20 mouse cellular contexts compared by ENCODE assay signal in genomic region chr5:147001312-147001711, GRCm38 (mm10). TPM values are rescaled to one million over a fixed set of nuclear protein-coding genes. Genes with fewer than 3 reads are reported as not detected.
DNase-seq lines count a peak whose midpoint lies in the region; ATAC-seq and TF ChIP-seq lines count a peak whose summit lies in the region.
"Had no signal": no experiment of that assay in that cellular context is flagged by ENCODE, and none has a peak within 500 bp of the region (broad histone marks: within the 10 kb centered on the region; RNA-seq: fewer than 3 reads in every experiment).

No protein-coding gene starts in this region.

- DNase-seq in kidney, postnatal 0 days (ENCODE audit: low spot score), result no peak
- DNase-seq in kidney, postnatal 36 days, result no peak
- no peak for DNase-seq in testis, postnatal 14 days (ENCODE audit: low spot score)
- peak; percentile 5 for DNase-seq in c-Kit-positive CD71-positive TER-119-negative erythroid progenitor cells, embryonic 14.5 days (ENCODE audit: low read depth)
- no peak for DNase-seq in left cerebral cortex, adult 9 months (ENCODE audit: low spot score in 2 of 2)
- no peak for DNase-seq in layer of hippocampus, postnatal 36 days
- DNase-seq: adrenal gland, postnatal 25 days; cerebellum, postnatal 10 days; embryo, embryonic 11 days; gastrocnemius, postnatal 10 days; kidney, adult 2 months; kidney, postnatal 4 days; liver, embryonic 13.5 days; right cerebral cortex, postnatal 4 days; thymus, adult 18-20 months had no signal

- no peak for ATAC-seq in kidney, postnatal 0 days (replicated peaks; ENCODE audit: low FRiP score, low read depth)

- H3K27ac ChIP-seq in kidney, postnatal 0 days, result no peak overlapping the region
- no peak overlapping the region for H3K27ac ChIP-seq in testis, adult 2 months (ENCODE audit: control insufficient read depth, insufficient read depth, low read depth, low read length)
- H3K27ac ChIP-seq: embryonic facial prominence, embryonic 15.5 days; heart, embryonic 10.5 days; hindbrain, embryonic 15.5 days; limb, embryonic 10.5 days; liver, embryonic 13.5 days had no signal

- no peaks in the 10 kb centered on the region for H3K9me3 ChIP-seq in kidney, postnatal 0 days (replicated peaks; ENCODE audit: low read length)
- H3K9me3 ChIP-seq: embryonic facial prominence, embryonic 15.5 days; hindbrain, embryonic 15.5 days; limb, embryonic 10.5 days had no signal

- peak; percentile 30; the same call in 1 of the 2 replicates for TF ChIP-seq CTCF in kidney, postnatal 0 days (IDR thresholded peaks at IDR 0.05; ENCODE audit: low read depth)
- TF ChIP-seq CTCF in testis, adult 2 months (IDR thresholded peaks at IDR 0.05; ENCODE audit: control insufficient read depth, insufficient read depth, insufficient replicate concordance, low read depth, low read length), result peak; percentile 42; the same call in 1 of the 2 replicates

- no peak overlapping the region for H3K9ac ChIP-seq in kidney, postnatal 0 days (ENCODE audit: low read depth, low read length)
- H3K9ac ChIP-seq: embryonic facial prominence, embryonic 15.5 days; hindbrain, embryonic 15.5 days; liver, embryonic 13.5 days had no signal

- H3K4me1 ChIP-seq in kidney, postnatal 0 days (replicated peaks; ENCODE audit: insufficient read depth, low read length), result no peaks in the 10 kb centered on the region
- H3K4me1 ChIP-seq in testis, adult 2 months (ENCODE audit: control insufficient read depth, insufficient read depth, low read length), result peaks cover under 1% of the 10 kb centered on the region
- H3K4me1 ChIP-seq: embryonic facial prominence, embryonic 15.5 days; heart, embryonic 10.5 days; hindbrain, embryonic 15.5 days; liver, embryonic 13.5 days had no signal

- H3K27me3 ChIP-seq in kidney, postnatal 0 days (ENCODE audit: insufficient read depth, low read length), result no peaks in the 10 kb centered on the region
- no peaks in the 10 kb centered on the region for H3K27me3 ChIP-seq in testis, adult 2 months (ENCODE audit: control insufficient read depth, insufficient read depth, low read length)
- H3K27me3 ChIP-seq: embryonic facial prominence, embryonic 15.5 days; hindbrain, embryonic 15.5 days; liver, embryonic 13.5 days had no signal

- no peak overlapping the region for H3K4me3 ChIP-seq in kidney, postnatal 0 days (replicated peaks; ENCODE audit: low read depth, low read length)
- no peak overlapping the region for H3K4me3 ChIP-seq in testis, adult 2 months (ENCODE audit: control insufficient read depth, low read depth, low read length)
- H3K4me3 ChIP-seq: embryonic facial prominence, embryonic 15.5 days; heart, embryonic 10.5 days; hindbrain, embryonic 15.5 days; limb, embryonic 10.5 days; liver, embryonic 13.5 days had no signal

- H3K36me3 ChIP-seq in kidney, postnatal 0 days (ENCODE audit: insufficient read depth, low read length), result no peaks in the 10 kb centered on the region
- no peaks in the 10 kb centered on the region for H3K36me3 ChIP-seq in testis, adult 2 months (ENCODE audit: control insufficient read depth, insufficient read depth, low read length)
- H3K36me3 ChIP-seq: embryonic facial prominence, embryonic 15.5 days; heart, embryonic 10.5 days; hindbrain, embryonic 15.5 days; limb, embryonic 10.5 days; liver, embryonic 13.5 days had no signal

- no peak for TF ChIP-seq POLR2A in testis, adult 2 months (IDR thresholded peaks at IDR 0.05; ENCODE audit: control insufficient read depth, low read depth, low read length)

- WGBS in kidney, postnatal 0 days, result 86% methylated on average over 4 of the region's 4 CpGs

- H3K4me2 ChIP-seq in kidney, postnatal 0 days (ENCODE audit: low read length), result no peak overlapping the region
- H3K4me2 ChIP-seq: embryonic facial prominence, embryonic 15.5 days; hindbrain, embryonic 15.5 days; liver, embryonic 13.5 days had no signal

RNA-seq across cellular contexts. Expression of gene Mtif3, which starts 37.7 kb away (rescaled TPM):
- polyA plus RNA-seq in kidney, postnatal 0 days (2015; fragmentation: Nextera tagmentation; extraction: Ambion mirVana), result 30.6 and 32.3 TPM in 2 replicates
- polyA plus RNA-seq in testis, adult 2 months (2012; rRNA removed), result 10.3 and 11.2 TPM in 2 replicates
- 10 to 100 TPM; 20.9 to 22.3 TPM for total RNA-seq in layer of hippocampus, postnatal 36 days (2021)

RNA-seq across cellular contexts. Expression of gene Gtf3a, which starts 52.9 kb away (rescaled TPM):
- polyA plus RNA-seq in kidney, postnatal 0 days (2015; fragmentation: Nextera tagmentation; extraction: Ambion mirVana), result 112 TPM in 2 replicates
- polyA plus RNA-seq in testis, adult 2 months (2012; rRNA removed), result 9.5 and 12.1 TPM in 2 replicates
- 10 to 100 TPM; 21.6 to 25.8 TPM for total RNA-seq in layer of hippocampus, postnatal 36 days (2021)
